ENCODE assay signal across 9 mouse cellular contexts in the genomic region with DNA sequence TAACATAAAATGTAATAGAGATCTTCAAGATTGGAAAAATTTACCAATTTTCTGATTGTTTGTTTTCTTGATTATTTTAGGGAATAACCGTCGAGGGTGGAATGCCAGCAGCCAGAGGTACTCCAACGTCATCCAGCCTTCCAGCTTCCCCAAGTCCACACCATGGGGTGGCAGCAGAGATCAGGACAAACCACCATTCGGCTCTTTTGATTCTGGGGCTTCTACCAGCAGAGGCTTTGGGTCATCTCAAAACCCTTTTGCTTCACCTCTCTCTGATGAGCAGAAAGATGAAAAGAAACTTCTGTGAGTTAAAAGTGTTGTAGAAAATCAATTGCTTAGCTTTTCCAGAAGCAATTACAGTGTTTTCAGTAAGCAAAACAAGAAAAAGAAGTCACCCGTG. TPM values are rescaled to one million over a fixed set of nuclear protein-coding genes. Genes with fewer than 3 reads are reported as not detected.
A peak's percentile ranks its signal among the peaks of the same experiment; 100 is the strongest.
DNase-seq lines count a peak whose midpoint lies in the region; ATAC-seq and TF ChIP-seq lines count a peak whose summit lies in the region.
"Had no signal": no experiment of that assay in that cellular context is flagged by ENCODE, and none has a peak within 500 bp of the region (broad histone marks: within the 10 kb centered on the region; RNA-seq: fewer than 3 reads in every experiment).

No protein-coding gene starts in this region.

- DNase-seq in forebrain, postnatal 0 days: peak; percentile 36
- DNase-seq in forebrain, embryonic 10.5 days (ENCODE audit: extremely low spot score, low spot score): no peak
- DNase-seq in layer of hippocampus, postnatal 10 days (ENCODE audit: low spot score in 2 of 2): peak; percentile 28 to 53
- no peak for DNase-seq in layer of hippocampus, adult 8-10 months (ENCODE audit: low spot score in 2 of 2)
- peak; percentile 21 for DNase-seq in 416B (ENCODE audit: low read depth)
- DNase-seq in adipocyte (ENCODE audit: low spot score): peak; percentile 18
- DNase-seq in neural tube, embryonic 10.5 days (ENCODE audit: extremely low spot score, low spot score): no peak
- no peak for DNase-seq in heart, postnatal 36 days

- no peak overlapping the region for H3K4me3 ChIP-seq in forebrain, postnatal 0 days (ENCODE audit: low read depth, low read length)
- H3K4me3 ChIP-seq in forebrain, embryonic 10.5 days: no peak overlapping the region

- H3K9me3 ChIP-seq in forebrain, postnatal 0 days (ENCODE audit: low read length): no peaks in the 10 kb centered on the region
- no peaks in the 10 kb centered on the region for H3K9me3 ChIP-seq in forebrain, embryonic 10.5 days

- H3K4me2 ChIP-seq in forebrain, postnatal 0 days (ENCODE audit: low read depth): no peak overlapping the region

- WGBS in forebrain, postnatal 0 days: 53% methylated on average over 5 of the region's 5 CpGs
- WGBS in forebrain, embryonic 10.5 days: 67% methylated on average over 5 of the region's 5 CpGs

- H3K27me3 ChIP-seq in forebrain, postnatal 0 days (ENCODE audit: insufficient read depth, low read length): no peaks in the 10 kb centered on the region
- no peaks in the 10 kb centered on the region for H3K27me3 ChIP-seq in forebrain, embryonic 10.5 days (ENCODE audit: poor library complexity, severe bottlenecking)

- H3K27ac ChIP-seq in forebrain, postnatal 0 days (ENCODE audit: low read depth, low read length): no peak overlapping the region
- H3K27ac ChIP-seq in forebrain, embryonic 10.5 days: no peak overlapping the region

- TF ChIP-seq CTCF in forebrain, postnatal 0 days (IDR thresholded peaks at IDR 0.05; ENCODE audit: low read depth): peak; percentile 60

- intact Hi-C loops in heart, postnatal 36 days (cut with DNase I): loop anchor here (10.0 kb wide), 1 partner anchor 198 kb away; the partner anchor contains the start of gene Nos3

- ATAC-seq in forebrain, postnatal 0 days: no peak
- ATAC-seq: CD4-positive, CD25-positive, alpha-beta regulatory T cell, adult 4 months had no signal

- peaks cover 14% of the 10 kb centered on the region for H3K36me3 ChIP-seq in forebrain, postnatal 0 days (ENCODE audit: insufficient read depth)
- peaks cover 39% of the 10 kb centered on the region for H3K36me3 ChIP-seq in forebrain, embryonic 10.5 days (replicated peaks)

- H3K4me1 ChIP-seq in forebrain, postnatal 0 days (ENCODE audit: insufficient read depth): no peaks in the 10 kb centered on the region; the same call in 1 of the 2 replicates
- peaks cover 18% of the 10 kb centered on the region for H3K4me1 ChIP-seq in forebrain, embryonic 10.5 days

- no peak overlapping the region for H3K9ac ChIP-seq in forebrain, postnatal 0 days

RNA-seq across cellular contexts. Expression of gene Nupl2, which starts 2.5 kb away (rescaled TPM):
- 9.2 and 11.0 TPM in 2 replicates for total RNA-seq in forebrain, postnatal 0 days (2014; rRNA removed)
- polyA plus RNA-seq in forebrain, postnatal 0 days (2015; fragmentation: Nextera tagmentation; extraction: Ambion mirVana): 7.4 and 8.9 TPM in 2 replicates
- polyA plus RNA-seq in forebrain, embryonic 10.5 days (2016; fragmentation: Nextera tagmentation; extraction: Ambion mirVana): 19.5 and 21.4 TPM in 2 replicates
- 10 to 100 TPM; 10.5 to 10.6 TPM for total RNA-seq in layer of hippocampus, postnatal 10 days (2021)
- 10 to 100 TPM in 3 of 4 experiments, 1 to 10 TPM in 1; 9.4 to 12.9 (median 11.8) TPM for total RNA-seq in layer of hippocampus, adult 8-10 months (2022)
- 1 to 10 TPM; 7.1 to 8.6 TPM for total RNA-seq in heart, postnatal 36 days (2021)

Comparison
In these comparisons a context has a peak if more than half of its experiments do, and no peak if none do; other contexts are left out.
1. DNase-seq: peak in forebrain, postnatal 0 days (single experiment), layer of hippocampus, postnatal 10 days (2 of 2), 416B (single experiment) and adipocyte (single experiment); none in forebrain, embryonic 10.5 days (single experiment), layer of hippocampus, adult 8-10 months (0 of 2), neural tube, embryonic 10.5 days (single experiment) and heart, postnatal 36 days (0 of 2).